Mouse (Mus musculus): ENCODE measurements around the gene Map4k4. TPM values are rescaled to one million over a fixed set of nuclear protein-coding genes. Genes with fewer than 3 reads are reported as not detected.

Map4k4 gene
- 10 to 100 TPM; 10.5 to 18.2 (median 16.4) TPM for total RNA-seq (2022)

DNA sequence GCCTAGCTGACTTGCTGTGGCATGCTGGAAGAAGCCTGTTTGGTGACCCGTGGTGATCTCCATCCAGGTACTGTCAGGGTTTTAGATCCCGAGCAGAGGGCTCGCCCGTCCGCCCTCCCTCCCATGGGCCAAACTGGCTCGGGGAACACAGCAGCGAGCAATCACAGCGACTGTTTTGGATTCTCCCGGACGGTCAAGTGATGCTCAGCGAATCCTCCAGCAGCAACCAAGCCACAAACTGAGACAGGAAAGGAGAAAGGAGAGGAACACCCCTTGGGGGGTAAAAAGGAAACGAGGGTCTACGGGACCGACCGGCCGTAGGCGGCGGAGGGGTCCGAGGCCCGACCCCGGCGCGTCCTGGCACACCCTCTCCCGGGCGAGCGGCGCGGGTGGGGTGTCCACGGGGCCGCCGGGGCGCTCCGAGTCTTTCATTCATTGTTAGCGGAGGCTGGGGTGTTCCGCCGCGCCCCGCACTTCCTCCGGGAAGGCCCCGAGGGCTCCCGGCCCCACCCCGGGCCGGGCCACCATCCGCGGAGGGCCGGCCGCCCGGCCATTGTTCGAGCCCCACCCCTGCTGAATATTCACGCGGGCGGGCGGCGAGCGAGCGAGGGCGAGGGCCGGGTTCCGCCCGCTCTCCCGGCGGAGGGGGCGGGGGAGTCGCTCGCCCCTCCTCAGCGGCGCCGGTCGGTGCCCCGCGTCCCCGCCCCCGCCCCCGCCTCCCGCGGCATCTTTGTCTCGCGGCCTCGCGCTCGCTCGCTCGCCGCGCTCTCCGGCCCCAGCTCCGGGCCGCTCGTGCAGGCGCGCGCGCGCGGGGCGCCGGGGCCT is at the start of gene Map4k4:
TSS of gene Map4k4 (plus strand) at position 733 of the 825 bp plus-strand sequence.
- peak; percentile 47 to 50 for DNase-seq (ENCODE audit: low spot score in 2 of 2)

DNA sequence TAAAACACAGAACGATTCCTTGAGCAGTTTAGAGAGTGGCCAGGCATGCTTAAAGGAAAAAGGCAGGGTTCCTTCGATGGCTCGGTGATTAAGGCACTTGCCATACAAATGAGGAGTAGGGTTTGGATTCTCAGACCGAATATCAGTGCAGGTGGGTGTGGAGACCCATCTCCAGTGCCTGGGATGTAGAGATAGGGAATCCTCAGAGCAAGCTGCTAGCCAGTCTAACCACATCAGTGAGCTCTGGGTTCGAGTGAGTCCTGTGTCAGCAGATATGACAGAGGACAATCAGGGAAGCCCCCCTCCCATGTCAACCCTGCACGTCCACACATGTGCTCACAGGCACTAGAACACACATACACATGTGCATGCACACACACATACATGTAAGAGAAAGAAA is 44.8 kb upstream of the Map4k4 start:
- no peak for DNase-seq (ENCODE audit: low spot score in 2 of 2)

- no peak for DNase-seq (ENCODE audit: low spot score in 2 of 2)
These were observed 43.8 kb upstream of the Map4k4 start for GRCm38 (mm10) chr1:39856795-39857447.

DNA sequence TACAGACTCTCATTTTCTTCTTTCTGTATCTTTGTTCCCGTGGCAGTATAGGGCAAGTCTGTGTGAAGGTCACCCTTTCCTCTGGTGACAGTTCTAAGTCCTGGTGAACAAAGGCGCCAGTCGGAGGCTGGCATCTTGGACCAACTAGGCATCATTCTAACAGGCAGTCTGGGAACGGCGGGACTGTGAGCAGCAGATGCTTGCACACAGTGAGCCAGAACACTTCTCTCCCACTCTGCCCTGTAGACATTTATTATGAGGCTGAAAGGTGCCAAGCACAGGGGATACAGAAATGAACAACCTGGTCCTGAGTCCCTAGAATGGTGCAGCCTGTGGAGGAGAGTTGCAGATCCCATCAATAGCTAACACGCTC is 43.3 kb upstream of the Map4k4 start:
- no peak for DNase-seq (ENCODE audit: low spot score in 2 of 2)

- no peak for DNase-seq (ENCODE audit: low spot score in 2 of 2)
These were observed 41.5 kb upstream of the Map4k4 start for GRCm38 (mm10) chr1:39859213-39859612.

- no peak for DNase-seq (ENCODE audit: low spot score in 2 of 2)
These were observed 34.2 kb upstream of the Map4k4 start for GRCm38 (mm10) chr1:39866367-39867141.

- DNase-seq (ENCODE audit: low spot score in 2 of 2): no peak
These were observed 33.6 kb upstream of the Map4k4 start for GRCm38 (mm10) chr1:39867142-39867525.

DNA sequence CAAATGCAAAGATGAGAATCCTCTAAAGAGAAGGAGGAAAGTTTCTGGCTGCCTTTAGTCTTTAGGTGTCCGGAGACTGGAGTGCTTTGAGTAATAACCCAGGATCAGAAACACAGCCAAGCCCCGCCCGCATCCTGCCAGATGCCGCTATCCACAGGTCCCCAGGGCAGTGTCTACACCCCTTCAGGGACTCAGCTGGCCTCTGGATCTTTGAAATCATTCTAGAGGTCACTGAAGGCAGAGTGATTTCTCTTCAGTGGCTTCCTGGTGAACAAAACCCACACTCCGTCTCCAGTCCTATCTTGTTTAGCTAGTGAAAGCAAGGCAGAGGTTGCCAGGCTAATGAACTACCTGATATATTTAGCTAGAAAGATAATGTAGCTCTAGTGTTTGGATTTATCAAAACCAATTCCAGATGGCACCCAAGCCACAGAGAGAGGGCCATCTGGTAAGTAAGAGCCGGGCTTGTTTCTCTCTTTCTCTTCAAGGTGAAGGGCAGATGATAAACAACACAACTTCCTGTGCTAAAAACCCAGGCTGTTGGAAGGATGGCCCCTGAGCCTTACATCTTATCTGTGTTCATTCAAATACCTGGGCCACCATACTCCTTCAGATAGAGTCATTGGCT is 32.6 kb upstream of the Map4k4 start:
- peak; percentile 44 to 64 for DNase-seq (ENCODE audit: low spot score in 2 of 2)

GRCm38 (mm10) chr1:39868825-39869571 is 31.7 kb upstream of the Map4k4 start:
- peak in 1 of 2 experiments; percentile 11 for DNase-seq (ENCODE audit: low spot score in 2 of 2)

DNA sequence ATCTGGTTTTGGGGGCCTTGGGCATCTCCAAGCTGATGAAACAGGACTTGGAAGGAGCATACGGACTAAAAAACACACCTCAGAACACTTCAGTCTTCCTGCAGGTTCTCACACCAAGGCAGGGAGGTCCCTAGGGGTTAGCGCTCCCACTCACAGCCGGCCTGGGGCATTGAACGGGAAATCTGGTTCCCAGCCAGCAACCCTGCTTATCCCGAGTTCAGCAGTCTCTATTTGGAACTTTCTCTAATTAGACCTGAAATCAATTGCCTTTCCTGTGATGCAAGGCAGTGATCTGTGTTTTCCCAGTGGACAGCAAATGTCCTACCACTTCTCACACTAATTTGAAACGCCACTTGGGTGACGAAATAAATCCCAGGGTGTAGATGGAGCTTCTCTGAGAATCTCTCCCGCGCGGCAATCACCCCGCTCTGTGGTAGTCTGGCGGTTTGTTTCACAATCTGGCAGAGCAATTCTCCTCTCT is 31.0 kb upstream of the Map4k4 start:
- no peak for DNase-seq (ENCODE audit: low spot score in 2 of 2)

GRCm38 (mm10) chr1:39877981-39878380 is 22.7 kb upstream of the Map4k4 start:
- DNase-seq (ENCODE audit: low spot score in 2 of 2): no peak

DNA sequence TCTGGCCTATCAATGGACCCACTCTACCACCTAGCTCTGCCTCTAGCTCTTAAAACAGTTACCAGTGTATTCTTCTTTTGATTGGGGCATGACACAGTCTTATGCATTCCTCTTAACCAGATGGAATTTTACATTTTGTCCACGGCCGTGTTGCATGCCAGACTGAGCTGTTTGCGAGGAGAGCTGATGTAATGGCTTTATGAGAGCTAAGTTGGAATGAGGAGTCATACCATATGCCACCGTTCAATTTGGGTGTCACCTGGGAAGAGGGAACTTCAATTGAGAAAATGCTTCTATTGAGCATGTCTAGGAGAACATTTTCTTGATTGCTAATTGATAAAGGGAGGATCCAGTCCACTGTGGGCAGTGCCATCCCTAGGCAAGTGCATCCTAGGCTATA is 18.2 kb upstream of the Map4k4 start:
- no peak for DNase-seq (ENCODE audit: low spot score in 2 of 2)

GRCm38 (mm10) chr1:39884803-39885515 is 15.8 kb upstream of the Map4k4 start:
- no peak for DNase-seq (ENCODE audit: low spot score in 2 of 2)

DNA sequence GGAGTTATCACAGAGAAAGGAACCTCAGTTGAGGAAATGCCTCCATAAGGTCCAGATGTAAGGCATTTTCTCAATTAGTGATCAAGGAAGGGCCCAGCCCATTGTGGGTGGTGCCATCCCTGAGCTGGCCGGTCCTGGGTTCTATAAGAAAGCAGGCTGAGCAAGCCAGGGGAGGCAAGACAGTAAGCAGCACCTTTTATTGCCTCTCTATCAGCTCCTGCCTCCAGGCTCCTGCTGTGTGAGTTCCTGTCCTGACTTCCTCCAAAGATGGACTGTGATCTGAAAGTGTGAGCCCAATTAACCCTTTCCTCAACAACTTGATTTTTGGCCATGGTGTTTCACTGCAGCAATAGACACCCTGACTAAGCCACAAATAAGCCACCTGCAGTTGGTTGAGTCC is 12.7 kb upstream of the Map4k4 start:
- no peak for DNase-seq (ENCODE audit: low spot score in 2 of 2)

DNA sequence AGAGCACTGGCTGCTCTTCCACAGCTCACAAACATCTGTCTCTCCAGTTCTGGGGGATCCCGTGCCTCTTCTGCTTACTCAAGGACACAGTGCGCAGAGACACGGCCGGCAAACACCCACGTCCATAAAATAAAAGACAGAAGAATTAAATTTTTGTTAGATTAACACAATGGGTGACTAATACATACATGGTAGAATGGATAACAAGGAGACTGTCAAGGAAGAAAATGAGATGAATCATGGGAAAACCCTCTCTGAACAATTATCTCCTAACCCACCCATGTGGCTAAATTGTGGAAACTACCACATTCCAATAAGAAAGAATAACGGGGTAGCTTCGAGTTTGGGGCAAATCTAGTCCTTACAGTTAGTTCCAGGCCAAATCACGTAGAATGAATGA is 11.3 kb upstream of the Map4k4 start:
- DNase-seq (ENCODE audit: low spot score in 2 of 2): no peak

- no peak for DNase-seq (ENCODE audit: low spot score in 2 of 2)
These were observed 10.7 kb upstream of the Map4k4 start for GRCm38 (mm10) chr1:39889973-39890372.

- DNase-seq (ENCODE audit: low spot score in 2 of 2): no peak
These were observed 7.4 kb upstream of the Map4k4 start for GRCm38 (mm10) chr1:39893153-39893880.

- DNase-seq (ENCODE audit: low spot score in 2 of 2): no peak
These were observed 5.6 kb upstream of the Map4k4 start for GRCm38 (mm10) chr1:39895097-39895496.

- no peak for DNase-seq (ENCODE audit: low spot score in 2 of 2)
These were observed 5.2 kb upstream of the Map4k4 start for GRCm38 (mm10) chr1:39895506-39895905.

Data from gastrocnemius, adult 8-10 months (tissue).